Mouse (Mus musculus) heart, embryonic 11.5 days (tissue): ENCODE results near the gene Smarcd2. TPM values are rescaled to one million over a fixed set of nuclear protein-coding genes. Genes with fewer than 3 reads are reported as not detected.
A peak's percentile ranks its signal among the peaks of the same experiment; 100 is the strongest.

Experiments
- ATAC-seq: fragments of 200-750 bp; cut with Nextera tagmentation; replicated peaks from 2 replicates; pipeline ENCODE4 v1.8.0; 2017; ENCODE audit warnings: moderate library complexity; ENCODE audit not compliant: insufficient number of reproducible peaks, low FRiP score, low TSS enrichment
- H3K27ac ChIP-seq: fragments of 300-500 bp; sonication (generic); 2 replicates; pipeline ENCODE4 v1.5.1; 2014; ENCODE audit warnings: mild to moderate bottlenecking, low read depth, low read length
- H3K27me3 ChIP-seq: fragments of 300-500 bp; sonication (generic); 2 replicates; pipeline ENCODE4 v1.6.1; 2014; ENCODE audit warnings: mild to moderate bottlenecking, low read length, mixed read lengths; ENCODE audit not compliant: control insufficient read depth, insufficient read depth
- H3K36me3 ChIP-seq: fragments of 300-500 bp; sonication (generic); 2 replicates; pipeline ENCODE4 v1.6.1; 2014; ENCODE audit warnings: mild to moderate bottlenecking, low read length, moderate library complexity, mixed read lengths; ENCODE audit not compliant: control insufficient read depth, insufficient read depth
- H3K4me1 ChIP-seq: fragments of 300-500 bp; sonication (generic); 2 replicates; pipeline ENCODE4 v1.6.1; 2014; ENCODE audit warnings: low read length; ENCODE audit not compliant: control insufficient read depth, insufficient read depth
- H3K4me2 ChIP-seq: fragments of 300-500 bp; sonication (generic); 2 replicates; pipeline ENCODE4 v1.6.1; 2014; ENCODE audit warnings: mild to moderate bottlenecking, moderate library complexity
- H3K4me3 ChIP-seq: fragments of 300-500 bp; sonication (generic); 2 replicates; pipeline ENCODE4 v1.5.1; 2014; ENCODE audit warnings: low read depth, low read length
- H3K9ac ChIP-seq: fragments of 300-500 bp; sonication (generic); 2 replicates; pipeline ENCODE4 v1.6.1; 2014; ENCODE audit warnings: mild to moderate bottlenecking, low read depth, low read length, moderate library complexity
- H3K9me3 ChIP-seq: fragments of 300-500 bp; sonication (generic); replicated peaks from 2 replicates; pipeline ENCODE4 v1.6.1; 2016; ENCODE audit warnings: low read length; ENCODE audit not compliant: control insufficient read depth
- WGBS: fragments of 180-500 bp; shearing (Covaris S2); extraction: QIAGEN DNeasy Blood & Tissue Kit; methylation state at CpG from one replicate; pipeline ENCODE4 v1.1.7; 2014; ENCODE audit not compliant: insufficient replicate concordance; 5-methylcytosine and 5-hydroxymethylcytosine counted together
- polyA plus RNA-seq: library from polyadenylated mRNA; unstranded; fragments of >200 nt; fragmentation: Nextera tagmentation; extraction: Ambion mirVana; gene quantifications from 2 replicates; pipeline ENCODE4 v1.2.1, GENCODE M21; 2014

Smarcd2 gene
- polyA plus RNA-seq, 1 experiment from 2014 or later, result 25.9 TPM

- Histone ChIP-seq H3K4me3 (no peak overlapping the region), H3K27me3 (no peaks in the 10 kb centered on the region), H3K9me3 (no peaks in the 10 kb centered on the region), H3K36me3 (peaks cover 53% of the 10 kb centered on the region), H3K9ac (no peak overlapping the region), H3K27ac (no peak overlapping the region), H3K4me1 (peaks cover 19% of the 10 kb centered on the region), H3K4me2 (no peak overlapping the region)
- WGBS, result 90% methylated on average over 4 of the region's 4 CpGs
- no peak for ATAC-seq
These were observed 7.2 kb downstream of the Smarcd2 start for GRCm38 (mm10) chr11:106265570-106265969.

GRCm38 (mm10) chr11:106264988-106265387 is 7.8 kb downstream of the Smarcd2 start:
- no peaks in the 10 kb centered on the region for H3K27me3 ChIP-seq
- H3K4me1 ChIP-seq, result peaks cover 16% of the 10 kb centered on the region
- no peak overlapping the region for H3K4me3 ChIP-seq
- 91% methylated on average over 15 of the region's 15 CpGs for WGBS
- ATAC-seq, result no peak
- H3K9ac ChIP-seq, result no peak overlapping the region
- H3K27ac ChIP-seq, result no peak overlapping the region
- no peaks in the 10 kb centered on the region for H3K9me3 ChIP-seq
- H3K36me3 ChIP-seq, result peaks cover 53% of the 10 kb centered on the region
- no peak overlapping the region for H3K4me2 ChIP-seq

- WGBS, result 86% methylated on average over 9 of the region's 9 CpGs
- ATAC-seq, result no peak
- H3K4me2 ChIP-seq, result no peak overlapping the region
- no peaks in the 10 kb centered on the region for H3K9me3 ChIP-seq
- H3K4me3 ChIP-seq, result no peak overlapping the region
- peaks cover 57% of the 10 kb centered on the region for H3K36me3 ChIP-seq
- H3K27me3 ChIP-seq, result no peaks in the 10 kb centered on the region
- peaks cover 13% of the 10 kb centered on the region for H3K4me1 ChIP-seq
- H3K9ac ChIP-seq, result no peak overlapping the region
- H3K27ac ChIP-seq, result no peak overlapping the region
These were observed 8.8 kb downstream of the Smarcd2 start for GRCm38 (mm10) chr11:106263963-106264362.

GRCm38 (mm10) chr11:106260826-106261450 is 11.8 kb downstream of the Smarcd2 start:
- peaks cover 56% of the 10 kb centered on the region for H3K36me3 ChIP-seq
- no peak overlapping the region for H3K4me3 ChIP-seq
- no peak for ATAC-seq
- H3K27me3 ChIP-seq, result no peaks in the 10 kb centered on the region
- peaks cover 11% of the 10 kb centered on the region for H3K4me1 ChIP-seq
- 79% methylated on average over 14 of the region's 14 CpGs for WGBS
- no peak overlapping the region for H3K27ac ChIP-seq
- no peak overlapping the region for H3K9ac ChIP-seq
- H3K4me2 ChIP-seq, result no peak overlapping the region
- H3K9me3 ChIP-seq, result no peaks in the 10 kb centered on the region

- peak overlapping the region; percentile 77 for H3K4me3 ChIP-seq
- H3K9me3 ChIP-seq, result no peaks in the 10 kb centered on the region
- 53% methylated on average over 5 of the region's 5 CpGs for WGBS
- peak overlapping the region; percentile 70; the same call in 1 of the 2 replicates for H3K27ac ChIP-seq
- peaks cover 18% of the 10 kb centered on the region for H3K4me1 ChIP-seq
- no peaks in the 10 kb centered on the region for H3K27me3 ChIP-seq
- peak overlapping the region; percentile 91 for H3K4me2 ChIP-seq
- ATAC-seq, result no peak
- peak overlapping the region; percentile 89 for H3K9ac ChIP-seq
- peaks cover 37% of the 10 kb centered on the region for H3K36me3 ChIP-seq
These were observed 16.0 kb downstream of the Smarcd2 start for GRCm38 (mm10) chr11:106256775-106257174.

GRCm38 (mm10) chr11:106255685-106256451 is 16.9 kb downstream of the Smarcd2 start, which contains the start of the genes Ftsj3 and Psmc5:
Gene Ftsj3, minus strand, starts transcription at chr11:106256079.
Gene Psmc5, plus strand, starts transcription at chr11:106256154.
- under 1% methylated on average over 42 of the region's 42 CpGs for WGBS
- Histone ChIP-seq H3K27ac (peak within 1 kb of the TSS; percentile 70), H3K4me2 (peak within 1 kb of the TSS; percentile 91), H3K4me3 (peak within 1 kb of the TSS; percentile 77), H3K27me3 (no peaks in the 10 kb centered on the region), H3K9ac (peak within 1 kb of the TSS; percentile 89), H3K36me3 (peaks cover 33% of the 10 kb centered on the region), H3K4me1 (peaks cover 18% of the 10 kb centered on the region), H3K9me3 (no peaks in the 10 kb centered on the region)
- ATAC-seq, result peak; percentile 92

GRCm38 (mm10) chr11:106255174-106255573 is 17.6 kb downstream of the Smarcd2 start:
- peak overlapping the region; percentile 77 for H3K4me3 ChIP-seq
- 2% methylated on average over 22 of the region's 22 CpGs for WGBS
- H3K4me2 ChIP-seq, result peak overlapping the region; percentile 91
- H3K4me1 ChIP-seq, result peaks cover 18% of the 10 kb centered on the region
- H3K9me3 ChIP-seq, result no peaks in the 10 kb centered on the region
- H3K27ac ChIP-seq, result no peak overlapping the region
- H3K9ac ChIP-seq, result peak overlapping the region; percentile 89
- ATAC-seq, result no peak
- no peaks in the 10 kb centered on the region for H3K27me3 ChIP-seq
- peaks cover 38% of the 10 kb centered on the region for H3K36me3 ChIP-seq

- Histone ChIP-seq H3K4me3 (peak overlapping the region; percentile 77), H3K9me3 (no peaks in the 10 kb centered on the region), H3K27ac (no peak overlapping the region), H3K4me2 (peak overlapping the region; percentile 91), H3K36me3 (peaks cover 41% of the 10 kb centered on the region), H3K9ac (peak overlapping the region; percentile 89), H3K4me1 (peaks cover 18% of the 10 kb centered on the region), H3K27me3 (no peaks in the 10 kb centered on the region)
- WGBS, result 20% methylated on average over 2 of the region's 2 CpGs
- ATAC-seq, result no peak
These were observed 18.0 kb downstream of the Smarcd2 start for GRCm38 (mm10) chr11:106254767-106255166.
